Mouse (Mus musculus) natural killer cell, adult 2 months (primary cell): Measurements from ENCODE around the gene Gm42715.
"Not testable (repeated sequence)": the region's sequence is repeated elsewhere in the genome, so short reads cannot be mapped to it uniquely, and the experiment has no call there.

Experiments
- DNase-seq, 2 experiments: peaks; one replicate each; pipeline ENCODE4 v3.0.0; 2022; ENCODE audit warnings: low spot score in 2 of 2

The Gm42715 gene

DNA sequence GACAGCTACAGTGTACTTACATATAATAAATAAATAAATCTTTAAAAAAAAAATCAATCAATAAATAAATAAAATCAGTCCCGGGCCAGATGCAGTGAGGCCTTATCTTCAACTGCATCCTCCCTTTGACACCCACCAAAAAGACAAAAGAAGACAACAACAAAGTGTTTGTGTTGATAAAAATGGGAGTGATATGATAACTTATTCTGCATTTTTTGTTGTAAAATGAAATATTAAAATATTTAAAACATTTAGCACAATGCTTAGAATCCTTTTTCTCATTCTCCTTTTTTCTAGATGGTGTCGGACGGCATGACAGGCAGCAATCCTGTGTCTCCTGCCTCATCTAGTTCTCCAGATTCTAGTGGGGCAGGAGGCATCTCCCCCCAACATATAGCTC lies at the start of gene Gm42715:
Gm42715 (plus strand) TSS at position 301 of the 400 bp plus-strand sequence.
- DNase-seq = no peak

DNA sequence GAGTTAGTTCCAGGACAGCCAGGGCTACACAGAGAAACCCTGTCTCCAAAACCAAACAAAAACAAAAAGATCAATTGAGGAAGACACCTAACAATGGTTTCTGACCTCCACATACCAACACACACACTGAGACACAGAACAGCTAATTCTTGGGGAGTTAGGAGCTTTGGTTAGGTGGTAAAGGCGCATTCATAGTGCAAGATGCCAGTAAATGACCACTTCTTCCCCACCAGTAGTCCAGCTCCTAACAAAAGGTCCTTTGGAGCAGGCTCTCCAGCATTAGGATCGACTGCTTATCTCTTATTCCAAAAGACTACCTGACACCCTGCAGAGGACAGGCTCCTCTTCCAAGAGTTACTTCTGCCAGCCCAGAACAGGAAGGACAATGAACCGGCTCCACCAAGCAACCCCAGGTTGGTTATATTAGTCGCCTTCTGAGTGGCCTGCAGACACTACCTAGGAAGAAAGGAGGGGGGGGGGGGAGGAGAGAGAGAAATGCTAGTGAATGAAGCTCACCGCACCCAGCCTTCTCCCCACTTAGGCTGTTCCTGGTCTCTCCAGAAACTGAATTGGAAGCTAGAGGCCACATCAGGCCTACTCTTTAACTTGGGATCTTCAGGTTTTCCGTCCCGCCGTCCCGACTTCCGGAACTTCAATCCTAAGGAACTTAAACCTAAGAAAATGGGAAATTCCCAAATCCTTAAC lies 49.2 kb upstream of the Gm42715 start:
- no peak for DNase-seq

DNA sequence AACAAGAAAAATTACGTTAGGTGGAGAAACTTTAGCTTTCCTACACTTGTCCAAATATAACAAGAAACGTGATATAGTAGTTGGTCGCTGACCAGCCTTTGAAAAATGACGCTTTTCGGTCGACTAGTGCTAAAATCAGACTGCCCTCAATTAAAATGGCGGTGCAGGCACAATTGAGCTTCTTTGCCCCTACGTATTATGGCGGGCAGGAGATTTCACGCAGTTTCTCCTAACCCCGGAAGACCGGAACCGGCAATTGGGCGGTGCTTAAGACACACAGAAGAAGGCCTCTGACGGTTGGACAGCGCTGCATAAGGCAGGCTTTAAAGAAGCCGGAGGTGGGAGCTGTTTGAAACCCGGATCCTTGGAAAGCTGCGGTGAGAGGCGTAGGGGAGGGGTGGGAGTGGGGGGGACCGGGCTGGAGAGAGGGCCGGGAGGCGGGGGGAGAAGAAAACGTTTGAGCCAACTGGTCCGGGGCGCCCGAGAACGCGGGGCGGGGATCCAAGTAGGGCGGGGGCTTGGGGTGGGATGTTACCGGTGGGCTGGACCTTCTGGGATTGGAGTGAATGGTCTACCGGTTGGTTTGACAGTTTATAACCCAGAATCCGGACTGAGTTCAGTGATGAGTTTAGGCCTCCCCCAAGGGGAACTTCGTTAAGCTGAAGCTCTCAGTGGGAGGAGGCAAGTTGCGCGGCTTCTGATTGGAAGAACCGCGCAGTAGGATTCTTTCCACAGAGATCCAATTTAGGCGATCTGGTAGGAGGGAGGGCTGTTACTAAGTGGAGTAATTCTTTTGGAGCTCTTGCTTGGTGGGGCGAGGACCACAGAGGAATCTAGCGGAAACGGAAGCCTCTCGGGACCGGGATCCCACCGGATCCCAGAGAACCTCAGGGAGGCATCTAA lies 48.4 kb upstream of the Gm42715 start:
- peak; percentile 87 to 89 for DNase-seq

DNA sequence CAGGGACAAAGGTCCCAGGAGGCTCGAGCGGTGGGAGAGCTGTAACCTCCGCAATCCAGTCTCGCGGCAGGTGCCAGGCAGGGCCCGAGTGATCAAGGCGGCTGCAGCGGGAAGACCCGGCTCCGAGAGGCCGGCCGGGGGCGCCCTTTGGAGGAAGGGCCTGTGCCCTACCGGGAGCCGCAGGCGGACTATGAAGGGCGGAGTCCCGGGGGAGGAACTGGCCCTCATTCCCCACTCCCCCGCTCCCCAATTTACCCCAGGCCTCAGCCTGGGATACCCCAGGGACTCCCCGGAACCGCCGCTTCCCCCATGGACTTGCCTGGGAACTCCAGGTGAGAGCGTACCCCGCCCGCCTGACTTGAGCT lies 47.8 kb upstream of the Gm42715 start:
- DNase-seq = peak in 1 of 2 experiments; percentile 34

DNA sequence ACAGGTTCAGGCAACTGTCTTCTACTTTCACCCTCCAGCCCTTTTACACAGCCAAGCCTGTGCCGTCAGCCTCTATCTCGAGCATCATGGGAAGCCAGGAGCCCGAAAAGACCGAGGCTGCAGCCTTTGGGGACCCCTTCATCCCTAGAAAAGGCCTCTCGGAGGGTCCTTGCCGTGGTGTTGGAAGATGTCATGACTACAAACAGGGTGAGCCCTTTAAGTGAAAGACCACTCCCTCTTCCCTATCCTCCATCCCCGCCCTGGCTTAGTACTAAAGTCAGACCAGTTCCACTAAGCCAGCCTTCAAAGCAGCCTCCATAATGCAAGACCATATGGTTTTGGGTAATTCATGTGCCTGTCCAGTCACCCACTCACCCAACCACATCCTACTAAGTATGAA lies 47.3 kb upstream of the Gm42715 start:
- DNase-seq = no peak

DNA sequence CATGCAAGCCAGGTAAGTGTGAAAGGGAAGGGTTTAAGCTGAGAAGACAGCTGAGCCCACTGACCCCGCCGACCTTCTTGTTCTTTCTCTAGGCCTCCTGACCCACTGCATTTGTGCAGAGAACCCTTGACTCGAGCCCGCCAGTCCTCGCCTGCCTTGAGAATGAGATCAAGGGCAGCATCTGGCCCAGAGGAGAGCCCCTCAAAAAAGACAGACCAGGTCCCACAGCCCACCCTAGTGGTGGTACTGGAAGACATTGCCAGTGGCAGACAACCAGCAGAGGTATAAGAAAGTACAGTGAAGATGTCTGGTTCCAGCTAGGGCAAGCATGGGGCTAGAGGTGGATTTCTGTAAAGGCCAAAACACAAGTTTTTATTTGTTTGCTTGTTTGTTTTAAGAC lies 45.7 kb upstream of the Gm42715 start:
- no peak for DNase-seq

DNA sequence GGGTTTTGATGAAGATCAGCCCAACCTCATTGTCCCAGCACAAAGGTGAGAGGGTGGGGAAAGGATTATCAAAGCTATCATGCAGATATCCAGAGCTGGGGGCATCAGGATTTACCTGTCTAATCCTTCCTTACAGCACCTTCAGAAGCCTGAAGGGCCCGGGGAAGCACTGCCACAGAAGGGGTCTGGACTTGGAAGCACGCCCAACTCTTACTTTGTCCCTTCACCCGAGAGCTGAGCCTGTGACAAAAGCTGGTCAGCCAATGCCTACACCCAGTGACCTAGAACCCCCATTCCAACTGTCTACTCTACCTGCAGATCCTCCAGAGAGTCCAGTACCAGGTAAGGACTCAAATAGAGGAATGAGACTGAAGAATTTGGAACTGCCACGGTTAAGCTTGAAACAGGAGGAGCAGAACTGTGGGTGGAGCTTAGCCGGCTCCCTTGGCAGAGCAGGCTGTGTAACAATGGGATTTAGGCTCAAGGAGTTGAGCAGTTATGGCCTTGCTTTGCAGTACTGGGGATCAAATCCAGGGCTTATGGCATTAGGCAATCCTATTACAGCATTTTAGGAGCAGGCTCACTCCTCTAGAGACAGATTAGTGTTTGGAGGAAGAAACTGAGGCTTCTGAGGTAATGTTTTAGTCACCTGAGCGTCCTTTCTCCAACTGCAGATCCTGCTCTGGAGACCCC lies 44.9 kb upstream of the Gm42715 start:
- DNase-seq = no peak

DNA sequence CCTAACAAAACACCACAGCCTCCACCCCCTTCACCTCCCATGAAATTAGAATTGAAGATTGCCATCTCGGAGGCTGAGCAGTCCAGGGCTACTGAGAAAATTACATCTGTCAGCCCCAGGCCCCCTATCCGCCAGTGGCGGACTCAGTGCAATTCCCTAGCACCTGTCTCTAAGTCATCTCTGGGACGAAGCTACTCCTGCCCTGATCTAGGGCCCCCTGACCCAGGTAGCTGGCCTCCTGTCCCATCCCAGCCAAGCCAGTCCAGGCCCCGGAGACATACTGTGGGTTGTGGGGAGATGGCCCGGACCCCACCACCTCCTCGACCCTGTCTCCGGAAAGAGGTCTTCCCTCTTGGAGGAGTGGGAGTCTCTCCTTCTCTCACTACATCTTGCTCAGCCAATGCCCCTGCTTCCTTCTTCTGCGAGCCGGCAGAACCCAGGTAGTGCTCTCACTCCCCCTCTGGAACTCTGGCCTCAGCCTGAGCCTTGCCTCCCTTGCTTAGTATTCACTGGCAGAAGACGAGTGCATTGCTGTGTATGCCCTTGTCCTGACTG lies 44.1 kb upstream of the Gm42715 start:
- no peak for DNase-seq

DNA sequence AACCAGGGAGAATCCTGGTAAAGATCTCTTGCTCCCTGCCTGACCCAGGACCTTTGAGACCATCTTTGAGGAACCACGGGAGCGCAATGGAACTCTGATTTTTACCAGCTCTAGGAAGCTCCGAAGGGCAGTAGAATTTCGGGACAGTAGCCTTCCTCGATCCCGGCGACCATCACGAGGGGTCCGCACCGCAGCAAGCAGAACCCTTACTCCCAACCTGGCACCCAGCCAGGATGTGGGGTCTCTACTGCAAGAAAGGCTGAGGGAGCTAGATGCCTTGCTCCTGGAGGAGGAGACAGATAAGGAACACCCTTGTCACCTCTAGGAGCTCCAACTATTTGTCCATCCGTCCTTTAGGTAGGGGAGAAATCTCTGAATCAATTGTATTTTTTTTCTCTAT lies 43.0 kb upstream of the Gm42715 start:
- DNase-seq = no peak

DNA sequence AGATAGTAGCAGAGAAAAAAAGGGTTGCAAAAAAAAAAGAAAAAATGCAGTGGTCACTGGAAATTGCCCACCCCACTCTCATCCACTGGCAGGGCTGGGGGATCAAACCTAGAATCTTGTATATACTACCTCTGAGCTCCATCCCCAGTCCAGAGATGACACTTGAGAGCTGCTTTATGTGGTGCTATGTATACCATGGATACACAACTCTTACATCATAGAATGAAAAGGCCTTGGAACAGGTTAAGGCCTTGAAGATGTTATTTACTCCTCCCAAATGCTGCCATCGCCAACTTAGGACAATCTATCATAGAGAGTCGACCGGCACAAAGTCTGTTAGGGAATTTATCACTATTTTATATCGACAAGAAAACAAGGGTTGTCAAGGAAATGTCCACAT lies 42.5 kb upstream of the Gm42715 start:
- DNase-seq = no peak

DNA sequence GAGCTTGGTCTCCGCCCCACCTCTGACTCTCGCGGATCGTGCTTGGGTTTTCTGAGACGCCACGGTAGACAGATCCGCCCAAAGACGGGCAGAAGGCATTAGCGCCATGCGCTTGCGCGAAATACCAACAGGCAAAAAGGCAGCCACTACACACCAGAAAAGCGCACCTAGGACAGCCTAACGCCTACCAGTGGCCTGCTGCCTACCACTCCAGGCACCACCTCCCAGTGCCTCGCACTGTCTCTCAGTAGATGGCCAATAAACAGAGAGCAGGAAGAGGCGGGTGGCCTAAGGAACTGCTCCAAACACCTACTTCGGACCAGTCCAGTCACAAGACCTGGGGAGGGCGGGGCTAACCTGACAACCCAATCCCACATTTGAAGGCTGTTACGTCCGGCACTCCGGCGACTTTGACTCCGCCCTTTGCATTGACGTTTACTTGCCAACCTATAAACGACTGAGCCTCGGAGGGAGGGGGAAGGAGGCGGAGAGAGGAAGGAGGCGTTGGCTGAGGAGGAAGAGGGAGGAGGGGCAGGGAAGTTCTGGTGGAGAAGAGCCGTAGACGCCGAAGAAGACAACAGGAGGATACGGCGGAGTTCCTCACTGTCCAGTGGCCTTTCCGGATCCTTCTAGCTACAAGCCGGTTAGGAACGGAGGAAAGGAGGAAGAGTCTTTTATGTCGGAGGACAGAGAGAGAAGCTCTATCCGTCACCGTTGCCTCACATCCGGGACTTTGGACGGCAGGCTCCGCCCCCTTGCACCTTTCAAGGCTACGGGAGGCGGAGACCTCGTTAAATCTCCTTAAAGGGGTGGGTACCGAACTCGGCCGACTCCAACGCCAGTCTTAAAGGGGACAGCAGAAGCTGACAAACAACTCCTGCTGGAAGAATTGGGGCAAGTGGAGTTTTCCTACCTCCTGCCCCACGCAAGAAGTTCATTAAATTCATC lies 41.4 kb upstream of the Gm42715 start:
- DNase-seq = peak; percentile 100

DNA sequence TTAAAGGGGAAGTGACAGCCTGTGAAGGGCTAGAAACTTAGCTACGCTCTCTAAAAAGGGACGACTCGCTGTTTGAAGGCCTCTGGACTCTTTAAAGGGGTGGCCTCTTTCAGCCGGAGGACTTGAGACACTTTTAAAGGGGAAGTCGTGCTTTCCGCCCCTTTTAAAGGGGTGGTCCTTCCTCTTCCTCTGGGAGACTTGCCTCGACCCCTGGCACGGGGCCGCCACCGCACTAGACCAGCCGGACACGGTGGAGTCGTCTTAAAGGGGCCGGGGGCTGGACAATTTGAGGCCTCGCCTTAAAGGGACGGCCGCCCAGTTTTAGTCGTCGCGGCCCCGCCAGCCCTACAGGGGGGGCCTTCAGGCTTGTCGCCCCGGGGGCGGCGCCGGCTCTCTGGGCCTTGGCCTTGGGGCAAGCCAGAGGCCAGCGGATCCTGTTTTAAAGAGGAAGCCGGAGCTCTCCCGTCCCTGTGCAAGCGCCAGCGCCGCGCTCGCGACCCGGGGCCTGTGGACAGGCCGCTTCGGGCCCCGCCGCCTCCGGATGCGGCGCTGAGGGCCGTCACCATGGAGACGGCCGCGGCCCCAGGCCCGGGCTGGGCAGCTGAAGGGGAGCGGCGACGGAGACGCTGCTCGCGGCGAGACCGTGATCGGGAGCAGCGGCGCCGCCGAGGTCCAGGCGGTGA lies 40.6 kb upstream of the Gm42715 start, which contains the start of gene Fbrs:
Fbrs (plus strand) TSS at position 565 of the 683 bp plus-strand sequence.
- no peak for DNase-seq

DNA sequence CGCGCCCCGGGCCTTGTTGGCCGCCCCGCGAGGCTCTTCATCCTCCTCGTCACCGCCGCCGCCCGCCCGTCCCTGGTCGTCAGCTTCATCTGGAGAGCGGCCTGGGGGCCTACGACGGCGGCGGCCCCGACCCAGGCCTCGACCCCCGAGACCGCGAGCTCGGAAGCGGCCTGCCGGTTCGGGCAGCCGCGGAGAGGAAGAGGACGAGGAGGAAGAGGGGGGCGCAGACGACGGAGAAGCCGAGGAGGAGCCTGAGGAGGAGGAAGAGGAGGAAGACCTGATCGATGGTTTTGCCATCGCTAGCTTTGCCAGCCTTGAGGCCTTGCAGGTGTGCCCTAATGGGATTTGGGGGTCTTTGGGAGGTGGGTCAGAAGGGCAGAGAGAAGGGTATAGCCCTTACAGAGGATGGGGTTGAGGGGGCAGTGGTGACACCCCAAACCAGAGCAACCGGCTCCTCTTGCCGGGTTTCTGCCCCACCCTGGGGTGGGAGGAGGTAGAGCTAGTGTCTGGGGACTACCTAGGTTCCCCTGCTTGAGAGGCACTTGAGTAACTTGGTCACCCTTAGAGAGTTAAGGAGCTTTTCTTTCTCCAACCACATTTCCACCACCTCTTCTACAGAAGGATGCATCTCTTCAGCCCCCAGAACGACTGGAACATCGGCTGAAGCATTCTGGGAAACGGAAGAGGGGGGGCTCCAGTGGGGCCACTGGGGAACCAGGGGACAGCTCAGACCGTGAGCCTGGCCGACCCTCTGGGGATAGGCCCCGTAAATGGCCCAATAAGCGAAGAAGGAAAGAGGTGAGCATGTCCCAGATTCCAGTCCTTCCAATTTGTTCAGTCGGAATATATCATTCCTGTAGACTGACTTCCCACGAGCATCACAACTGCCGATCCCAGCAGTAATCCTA lies 39.8 kb upstream of the Gm42715 start:
- DNase-seq = no peak

DNA sequence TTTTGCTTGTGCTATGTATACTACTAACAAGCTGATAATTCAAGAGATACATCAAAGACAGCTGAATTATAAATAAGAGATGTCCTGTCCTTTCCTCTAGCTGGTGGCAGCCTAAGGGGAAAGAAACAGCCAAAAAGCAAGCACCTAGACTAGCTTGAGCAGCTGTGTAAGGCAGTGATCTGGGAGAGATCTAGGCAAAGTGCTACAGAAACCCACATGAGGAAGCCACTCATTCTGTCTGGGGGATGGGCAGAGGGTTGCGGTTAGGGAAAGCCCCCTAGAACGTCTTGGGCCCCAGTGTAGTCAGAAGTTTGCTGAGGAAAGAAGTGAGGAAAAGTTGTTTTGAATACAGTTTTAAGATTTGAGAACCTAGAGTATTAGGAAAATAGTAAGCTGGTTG lies 39.1 kb upstream of the Gm42715 start:
- peak; percentile 74 to 81 for DNase-seq

DNA sequence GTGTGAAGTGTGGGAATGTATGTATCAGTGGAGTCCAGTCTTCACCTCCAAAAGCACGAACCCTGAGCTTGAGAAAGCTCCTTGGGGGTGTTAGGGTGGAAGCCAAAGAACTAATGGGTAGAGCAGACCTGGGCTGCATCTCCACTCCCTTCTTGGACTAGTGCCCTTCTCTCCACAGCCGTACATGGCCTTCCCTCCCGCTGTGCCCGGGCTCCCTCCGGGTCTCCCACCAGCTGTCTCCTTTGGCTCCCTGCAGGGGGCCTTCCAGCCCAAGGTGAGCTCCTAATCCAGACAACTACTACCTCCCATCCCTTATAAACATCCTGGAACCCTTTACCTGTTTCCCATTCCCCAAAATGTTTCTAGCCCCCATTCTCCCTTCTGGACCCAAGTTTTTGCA lies 34.0 kb upstream of the Gm42715 start:
- no peak for DNase-seq

DNA sequence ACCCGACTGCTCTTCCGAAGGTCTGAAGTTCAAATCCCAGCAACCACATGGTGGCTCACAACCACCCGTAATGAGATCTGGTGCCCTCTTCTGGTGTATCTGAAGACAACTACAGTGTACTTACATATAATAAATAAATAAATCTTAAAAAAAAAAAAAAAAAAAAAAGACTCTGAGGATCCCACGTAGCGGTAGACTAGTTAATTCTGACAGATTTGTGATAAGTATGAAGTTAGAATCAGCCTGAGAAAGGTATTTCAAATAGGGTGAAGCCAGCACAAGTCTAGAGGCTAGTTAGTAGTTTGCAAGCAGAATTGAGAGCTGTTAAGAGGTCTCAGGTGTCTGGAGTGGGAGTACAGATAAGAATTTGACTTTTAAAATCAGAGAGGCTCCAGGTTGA lies 31.0 kb upstream of the Gm42715 start:
- not testable (repeated sequence) for DNase-seq

DNA sequence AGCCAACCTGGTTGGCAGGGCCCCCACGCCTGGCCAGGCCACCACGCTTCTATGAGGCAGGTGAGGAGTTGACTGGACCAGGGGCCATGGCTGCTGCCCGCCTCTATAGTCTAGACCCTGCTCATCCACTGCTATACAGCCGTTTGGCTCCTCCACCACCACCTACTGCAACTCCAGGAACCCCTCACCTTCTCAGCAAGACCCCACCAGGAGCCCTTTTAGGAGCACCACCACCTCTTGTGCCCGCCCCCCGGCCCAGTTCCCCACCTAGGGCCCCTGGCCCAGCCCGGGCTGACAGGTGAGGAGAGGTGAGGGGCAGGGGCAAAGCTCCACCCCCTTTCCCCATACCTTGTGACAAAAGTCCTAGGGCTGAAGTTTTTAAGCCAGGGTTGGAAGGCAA lies 29.4 kb upstream of the Gm42715 start:
- no peak for DNase-seq

DNA sequence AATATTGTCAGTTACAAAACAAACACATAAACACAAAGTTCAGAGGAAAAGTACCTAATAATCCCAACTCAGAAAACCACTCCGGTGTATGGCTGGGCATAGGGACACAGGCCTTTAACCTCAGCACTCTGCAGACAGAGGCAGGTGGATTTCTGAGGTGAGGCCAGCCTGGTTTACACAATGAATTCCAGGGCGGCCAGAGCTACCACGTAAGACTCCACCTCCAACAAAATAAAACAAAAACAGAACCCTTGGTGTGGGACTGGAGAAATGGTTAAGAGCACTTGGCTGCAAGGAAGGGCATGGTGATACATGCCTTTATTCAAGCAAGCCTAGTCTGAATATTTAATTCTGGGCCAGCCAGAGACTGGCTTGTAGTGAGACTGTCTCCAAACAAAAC lies 27.5 kb upstream of the Gm42715 start:
- no peak for DNase-seq

DNA sequence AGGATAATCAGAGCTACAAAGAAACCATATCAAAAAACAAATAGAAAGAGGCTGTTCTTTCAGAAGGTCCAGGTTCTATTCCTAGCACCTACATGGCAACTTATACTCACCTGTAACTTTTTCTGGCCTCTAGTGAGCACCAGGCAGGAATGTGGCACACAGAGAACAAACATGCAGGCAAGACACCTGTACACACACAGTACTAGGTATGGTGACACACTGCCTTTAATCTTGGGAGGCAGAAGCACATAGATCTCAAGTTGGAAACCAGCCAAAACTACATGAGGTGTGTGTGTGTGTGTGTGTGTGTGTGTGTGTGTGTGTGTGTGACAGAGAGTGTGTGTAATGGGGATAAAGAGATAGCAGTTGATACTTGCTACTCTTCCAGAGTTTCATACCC lies 24.7 kb upstream of the Gm42715 start:
- no peak for DNase-seq
